Mouse (Mus musculus) hindbrain, embryonic 12.5 days (tissue): Measurements from ENCODE around the gene Spen. TPM values are rescaled to one million over a fixed set of nuclear protein-coding genes. Genes with fewer than 3 reads are reported as not detected.
A peak's percentile ranks its signal among the peaks of the same experiment; 100 is the strongest.

ENCODE experiments used
- ATAC-seq: fragments of 200-750 bp; cut with Nextera tagmentation; 2 replicates; pipeline ENCODE4 v1.8.0; 2017; ENCODE audit warnings: moderate TSS enrichment; ENCODE audit not compliant: low FRiP score
- H3K27ac ChIP-seq: fragments of 300-500 bp; sonication (generic); 2 replicates; pipeline ENCODE4 v1.5.1; 2016; ENCODE audit warnings: mild to moderate bottlenecking
- H3K27me3 ChIP-seq: fragments of 300-500 bp; sonication (generic); 2 replicates; pipeline ENCODE4 v1.6.1; 2016; ENCODE audit warnings: mild to moderate bottlenecking
- H3K36me3 ChIP-seq: fragments of 300-500 bp; sonication (generic); 2 replicates; pipeline ENCODE4 v1.6.1; 2016; ENCODE audit warnings: mild to moderate bottlenecking
- H3K4me1 ChIP-seq: fragments of 300-500 bp; sonication (generic); 2 replicates; pipeline ENCODE4 v1.6.1; 2016
- H3K4me2 ChIP-seq: fragments of 300-500 bp; sonication (generic); replicated peaks from 2 replicates; pipeline ENCODE4 v1.6.1; 2016; ENCODE audit warnings: mild to moderate bottlenecking
- H3K4me3 ChIP-seq: fragments of 300-500 bp; sonication (generic); 2 replicates; pipeline ENCODE4 v1.5.1; 2016; ENCODE audit warnings: mild to moderate bottlenecking
- H3K9ac ChIP-seq: fragments of 300-500 bp; sonication (generic); 2 replicates; pipeline ENCODE4 v1.6.1; 2016; ENCODE audit warnings: mild to moderate bottlenecking, moderate library complexity
- H3K9me3 ChIP-seq: fragments of 300-500 bp; sonication (generic); replicated peaks from 2 replicates; pipeline ENCODE4 v1.6.1; 2016; ENCODE audit warnings: mild to moderate bottlenecking
- WGBS: fragments of 180-500 bp; shearing (Covaris S2); methylation state at CpG from one replicate; pipeline ENCODE4 v1.1.7; 2016; 5-methylcytosine and 5-hydroxymethylcytosine counted together
- polyA plus RNA-seq: library from polyadenylated mRNA; unstranded; fragments of >200 nt; fragmentation: Nextera tagmentation; extraction: Ambion mirVana; gene quantifications from 2 replicates; pipeline ENCODE4 v1.2.1, GENCODE M21; 2016

Spen gene
- polyA plus RNA-seq, 1 experiment from 2014 or later: 21.7 TPM

- Histone ChIP-seq H3K27ac (peak overlapping the region; percentile 97), H3K9me3 (no peaks in the 10 kb centered on the region), H3K36me3 (no peaks in the 10 kb centered on the region), H3K9ac (peak overlapping the region; percentile 98), H3K27me3 (no peaks in the 10 kb centered on the region), H3K4me3 (peak overlapping the region; percentile 99), H3K4me1 (peaks cover 47% of the 10 kb centered on the region), H3K4me2 (peak overlapping the region; percentile 84)
- no peak for ATAC-seq
- under 1% methylated on average over 76 of the region's 101 CpGs for WGBS
Measured at GRCm38 (mm10) chr4:141537706-141538407, 540 bp downstream of the Spen start.

DNA sequence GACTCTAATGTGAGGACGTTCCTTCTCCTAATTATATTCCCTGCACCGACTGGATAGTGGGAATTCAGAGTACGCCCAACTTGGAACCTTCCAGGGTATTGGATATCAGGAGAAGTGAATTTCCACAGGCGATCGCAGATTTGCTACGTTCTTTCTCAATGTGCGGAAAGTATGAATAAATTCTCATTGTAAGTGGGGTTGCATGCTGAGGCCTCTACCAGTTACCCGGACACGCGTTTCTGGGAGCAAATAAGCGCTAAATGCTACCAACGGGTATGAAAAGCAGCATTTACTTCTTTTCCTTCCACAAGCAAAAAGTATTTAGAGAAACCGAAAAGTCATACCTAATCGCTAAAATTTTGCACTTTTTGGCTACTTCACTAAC lies 1.2 kb downstream of the Spen start:
- H3K4me2 ChIP-seq: peak overlapping the region; percentile 84
- no peak for ATAC-seq
- H3K36me3 ChIP-seq: no peaks in the 10 kb centered on the region
- peak overlapping the region; percentile 98 for H3K9ac ChIP-seq
- no peaks in the 10 kb centered on the region for H3K27me3 ChIP-seq
- peak overlapping the region; percentile 99 for H3K4me3 ChIP-seq
- WGBS: under 1% methylated on average over 14 of the region's 14 CpGs
- no peaks in the 10 kb centered on the region for H3K9me3 ChIP-seq
- peak overlapping the region; percentile 97 for H3K27ac ChIP-seq
- H3K4me1 ChIP-seq: peaks cover 47% of the 10 kb centered on the region

- Histone ChIP-seq H3K27me3 (no peaks in the 10 kb centered on the region), H3K9ac (peak overlapping the region; percentile 98), H3K9me3 (no peaks in the 10 kb centered on the region), H3K4me1 (peaks cover 41% of the 10 kb centered on the region), H3K4me2 (peak overlapping the region; percentile 84), H3K27ac (peak overlapping the region; percentile 97), H3K36me3 (no peaks in the 10 kb centered on the region), H3K4me3 (peak overlapping the region; percentile 99)
- WGBS: under 1% methylated on average over 61 of the region's 61 CpGs
- peak; percentile 81 for ATAC-seq
Measured at GRCm38 (mm10) chr4:141536291-141537225, 1.8 kb downstream of the Spen start.

- 10% methylated on average over 10 of the region's 11 CpGs for WGBS
- peak; percentile 46 for ATAC-seq
- H3K4me1 ChIP-seq: peaks cover 39% of the 10 kb centered on the region
- no peaks in the 10 kb centered on the region for H3K9me3 ChIP-seq
- peak overlapping the region; percentile 84 for H3K4me2 ChIP-seq
- H3K27ac ChIP-seq: peak overlapping the region; percentile 97
- peak overlapping the region; percentile 99 for H3K4me3 ChIP-seq
- peaks cover 4% of the 10 kb centered on the region; the same call in 1 of the 2 replicates for H3K36me3 ChIP-seq
- H3K27me3 ChIP-seq: no peaks in the 10 kb centered on the region
- peak overlapping the region; percentile 98 for H3K9ac ChIP-seq
Measured at GRCm38 (mm10) chr4:141534947-141535680, 3.3 kb downstream of the Spen start.

GRCm38 (mm10) chr4:141530979-141531378 lies 7.4 kb downstream of the Spen start:
- Histone ChIP-seq H3K4me2 (no peak overlapping the region), H3K27me3 (no peaks in the 10 kb centered on the region), H3K9me3 (no peaks in the 10 kb centered on the region), H3K9ac (no peak overlapping the region), H3K27ac (no peak overlapping the region), H3K36me3 (peaks cover 4% of the 10 kb centered on the region; the same call in 1 of the 2 replicates), H3K4me3 (no peak overlapping the region), H3K4me1 (peaks cover 39% of the 10 kb centered on the region)
- no peak for ATAC-seq
- WGBS: 80% methylated on average over 15 of the region's 15 CpGs

DNA sequence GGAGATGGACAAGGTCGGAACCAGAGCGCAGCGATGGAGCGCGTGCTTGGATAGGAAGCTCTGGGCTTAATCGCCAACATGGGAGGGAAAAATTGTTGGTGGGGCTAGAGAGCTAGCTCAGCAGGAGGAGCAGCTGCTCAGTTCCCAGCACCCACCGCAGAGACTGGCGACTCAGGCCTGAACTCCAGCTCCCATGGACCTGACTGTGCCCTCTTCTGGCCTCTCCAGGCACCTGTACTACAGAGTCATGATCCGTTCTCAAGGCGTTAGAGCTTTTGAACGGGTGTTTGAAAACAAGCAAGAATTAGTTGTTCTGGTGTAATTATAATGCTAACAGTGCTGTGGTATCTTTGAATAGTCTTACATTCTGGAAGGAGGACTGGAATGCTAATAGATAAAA lies 9.5 kb downstream of the Spen start:
- H3K27ac ChIP-seq: no peak overlapping the region
- peaks cover 4% of the 10 kb centered on the region; the same call in 1 of the 2 replicates for H3K36me3 ChIP-seq
- peaks cover 27% of the 10 kb centered on the region for H3K4me1 ChIP-seq
- no peak overlapping the region for H3K9ac ChIP-seq
- no peak overlapping the region for H3K4me3 ChIP-seq
- ATAC-seq: no peak
- no peak overlapping the region for H3K4me2 ChIP-seq
- 92% methylated on average over 11 of the region's 11 CpGs for WGBS
- no peaks in the 10 kb centered on the region for H3K9me3 ChIP-seq
- H3K27me3 ChIP-seq: no peaks in the 10 kb centered on the region

DNA sequence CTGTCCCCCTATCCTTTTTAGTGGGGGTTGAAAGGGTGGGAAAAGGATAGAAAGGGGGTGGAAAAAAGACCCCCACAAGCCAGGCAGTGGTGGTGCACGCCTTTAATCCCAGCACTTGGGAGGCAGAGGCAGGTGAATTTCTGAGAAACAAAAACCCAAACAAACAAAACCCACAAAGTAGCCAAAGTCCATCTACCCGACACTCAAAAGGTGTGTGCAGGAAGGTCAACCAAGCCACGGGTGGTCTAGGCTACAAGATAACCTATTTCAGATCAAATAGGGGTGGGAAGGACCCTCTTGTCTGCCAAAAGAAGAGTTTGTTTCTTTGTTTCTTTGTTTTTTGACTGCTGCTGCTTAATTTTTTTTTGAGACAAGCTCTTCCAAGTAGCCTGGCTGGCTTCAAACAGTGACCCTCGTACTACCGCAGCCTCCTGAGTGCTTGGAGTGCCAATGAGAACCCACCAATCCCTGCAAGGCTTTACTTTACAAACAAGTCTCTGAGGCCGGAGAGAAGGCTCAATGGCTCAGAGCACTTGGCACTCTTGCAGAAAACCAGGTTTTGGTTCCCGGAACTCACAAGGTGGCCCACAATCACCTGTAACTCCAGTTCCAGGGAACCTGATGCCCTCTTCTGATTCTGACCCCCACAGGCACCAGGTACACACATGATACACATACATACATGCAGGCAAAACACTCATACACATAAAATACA lies 11.3 kb downstream of the Spen start:
- no peaks in the 10 kb centered on the region for H3K27me3 ChIP-seq
- H3K36me3 ChIP-seq: peaks cover 7% of the 10 kb centered on the region
- H3K9ac ChIP-seq: no peak overlapping the region
- H3K4me2 ChIP-seq: no peak overlapping the region
- peaks cover 19% of the 10 kb centered on the region for H3K4me1 ChIP-seq
- no peaks in the 10 kb centered on the region for H3K9me3 ChIP-seq
- no peak overlapping the region for H3K27ac ChIP-seq
- WGBS: 85% methylated on average over 7 of the region's 7 CpGs
- H3K4me3 ChIP-seq: no peak overlapping the region
- ATAC-seq: no peak

- 72% methylated on average over 2 of the region's 2 CpGs for WGBS
- no peak for ATAC-seq
Measured at GRCm38 (mm10) chr4:141525940-141526339, 12.5 kb downstream of the Spen start.

DNA sequence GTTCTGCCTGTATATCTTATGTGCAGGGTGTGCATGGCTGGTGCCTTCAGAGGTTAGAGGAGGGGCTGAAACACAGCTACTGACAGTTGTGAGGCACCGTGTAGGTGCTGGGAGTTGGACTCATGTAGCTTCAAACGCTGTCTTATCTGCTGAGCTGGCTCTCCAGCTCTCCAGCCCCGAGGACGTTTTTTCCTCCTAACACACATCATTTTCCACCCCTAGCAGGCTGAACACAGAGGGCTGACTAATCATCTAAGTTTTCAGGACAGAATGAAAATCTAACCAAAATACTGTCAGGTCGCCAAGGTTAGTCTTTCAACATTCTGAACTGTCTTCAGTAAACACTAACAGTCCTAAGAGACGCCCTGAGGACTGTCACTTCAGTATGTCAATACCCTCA lies 13.7 kb downstream of the Spen start:
- H3K4me2 ChIP-seq: no peak overlapping the region
- no peaks in the 10 kb centered on the region for H3K27me3 ChIP-seq
- ATAC-seq: no peak
- H3K27ac ChIP-seq: no peak overlapping the region
- peaks cover 28% of the 10 kb centered on the region for H3K36me3 ChIP-seq
- H3K4me1 ChIP-seq: peaks cover 15% of the 10 kb centered on the region; the same call in 1 of the 2 replicates
- H3K4me3 ChIP-seq: no peak overlapping the region
- WGBS: 78% methylated on average over 6 of the region's 6 CpGs
- H3K9me3 ChIP-seq: no peaks in the 10 kb centered on the region
- H3K9ac ChIP-seq: no peak overlapping the region

More at GRCm38 (mm10) chr4:141525940-141526339, 12.5 kb downstream of the Spen start:
- H3K27ac ChIP-seq: no peak overlapping the region
- H3K9me3 ChIP-seq: no peaks in the 10 kb centered on the region
- H3K4me2 ChIP-seq: no peak overlapping the region
- H3K4me1 ChIP-seq: peaks cover 16% of the 10 kb centered on the region
- peaks cover 19% of the 10 kb centered on the region for H3K36me3 ChIP-seq
- no peak overlapping the region for H3K4me3 ChIP-seq
- no peak overlapping the region for H3K9ac ChIP-seq
- H3K27me3 ChIP-seq: no peaks in the 10 kb centered on the region

DNA sequence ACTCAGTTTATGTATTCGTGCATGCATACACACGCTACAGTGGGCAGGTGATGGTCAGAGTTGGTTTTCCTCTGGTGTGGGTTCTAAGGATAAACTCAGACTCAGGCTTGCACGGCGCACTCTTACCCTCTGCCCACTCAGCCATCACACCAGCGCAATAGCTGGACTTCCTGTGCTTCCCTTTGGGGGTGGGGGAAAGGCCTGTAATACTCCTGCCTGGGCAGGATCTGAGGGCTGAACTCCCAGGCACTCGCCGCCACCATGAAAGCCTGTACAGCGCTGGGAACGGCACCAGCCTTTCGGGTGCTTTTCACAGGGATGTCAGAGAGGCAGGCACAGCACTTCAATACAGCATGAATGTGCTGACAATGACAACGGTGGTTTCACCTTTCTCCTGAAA lies 15.3 kb downstream of the Spen start:
- Histone ChIP-seq H3K9ac (no peak overlapping the region), H3K4me2 (no peak overlapping the region), H3K9me3 (no peaks in the 10 kb centered on the region), H3K4me3 (no peak overlapping the region), H3K27ac (no peak overlapping the region), H3K36me3 (peaks cover 38% of the 10 kb centered on the region), H3K27me3 (no peaks in the 10 kb centered on the region), H3K4me1 (peaks cover 15% of the 10 kb centered on the region; the same call in 1 of the 2 replicates)
- ATAC-seq: no peak
- WGBS: 80% methylated on average over 11 of the region's 11 CpGs

GRCm38 (mm10) chr4:141518386-141518785 lies 20.0 kb downstream of the Spen start:
- H3K27me3 ChIP-seq: no peaks in the 10 kb centered on the region
- no peak overlapping the region for H3K27ac ChIP-seq
- H3K4me2 ChIP-seq: no peak overlapping the region
- peaks cover 6% of the 10 kb centered on the region; the same call in 1 of the 2 replicates for H3K4me1 ChIP-seq
- H3K9ac ChIP-seq: no peak overlapping the region
- peaks cover 67% of the 10 kb centered on the region for H3K36me3 ChIP-seq
- no peak overlapping the region for H3K4me3 ChIP-seq
- ATAC-seq: no peak
- 90% methylated on average over 3 of the region's 3 CpGs for WGBS
- no peaks in the 10 kb centered on the region for H3K9me3 ChIP-seq
